Mouse (Mus musculus) bone marrow, adult 2 months (tissue): Measurements from ENCODE around the gene Pde4a. TPM values are rescaled to one million over a fixed set of nuclear protein-coding genes. Genes with fewer than 3 reads are reported as not detected.

Source experiments
- H3K27ac ChIP-seq: fragments of 200-500 bp; 2 replicates; pipeline ENCODE4 v1.5.1; 2012; ENCODE audit warnings: low read depth, mild to moderate bottlenecking, control low read depth, inconsistent platforms, low read length; ENCODE audit not compliant: control insufficient read depth, poor library complexity, insufficient read depth
- H3K4me1 ChIP-seq: fragments of 200-500 bp; 2 replicates; pipeline ENCODE4 v1.6.1; 2011; ENCODE audit warnings: low read length; ENCODE audit not compliant: control insufficient read depth, insufficient read depth
- H3K4me3 ChIP-seq: fragments of 200-500 bp; replicated peaks from 2 replicates; pipeline ENCODE3; 2011; ENCODE audit warnings: mild to moderate bottlenecking, low read depth, low read length, control low read depth; ENCODE audit not compliant: control insufficient read depth
- CTCF ChIP-seq: fragments of 200-500 bp; IDR thresholded peaks from 2 replicates; pipeline ENCODE4 v1.5.1; 2011; ENCODE audit warnings: low read length, control low read depth; ENCODE audit not compliant: control insufficient read depth, insufficient read depth
- POLR2A ChIP-seq: fragments of 200-500 bp; IDR thresholded peaks from 2 replicates; pipeline ENCODE4 v1.6.1; 2011; ENCODE audit warnings: low read depth, mild to moderate bottlenecking, control low read depth, low read length, borderline replicate concordance; ENCODE audit not compliant: control insufficient read depth
- WGBS: fragments of 180-500 bp; shearing (Covaris S2); methylation state at CpG from one replicate; pipeline ENCODE4 v1.1.7; 2018; 5-methylcytosine and 5-hydroxymethylcytosine counted together
- polyA plus RNA-seq: library from polyadenylated mRNA; stranded (reverse); fragments of >200 nt; gene quantifications from 2 replicates; pipeline ENCODE4 v1.2.4, GENCODE M21; 2011; ENCODE audit warnings: low replicate concordance; ENCODE audit not compliant: missing spikeins, insufficient read depth, insufficient read length

Pde4a gene
- polyA plus RNA-seq, 1 experiment: 7.9 TPM

- WGBS: 32% methylated on average over 6 of the region's 6 CpGs
- TF ChIP-seq CTCF: no peak
- no peak for TF ChIP-seq POLR2A
- Histone ChIP-seq H3K4me3 (no peak overlapping the region), H3K27ac (no peak overlapping the region), H3K4me1 (peaks cover 8% of the 10 kb centered on the region)
Observed at GRCm38 (mm10) chr9:21260491-21261040, 95.1 kb downstream of the Pde4a start.

- Histone ChIP-seq H3K4me1 (peaks cover 8% of the 10 kb centered on the region), H3K27ac (peak overlapping the region; percentile 13; the same call in 1 of the 2 replicates), H3K4me3 (no peak overlapping the region)
- WGBS: 15% methylated on average over 2 of the region's 2 CpGs
- no peak for TF ChIP-seq POLR2A
- TF ChIP-seq CTCF: no peak
Observed at GRCm38 (mm10) chr9:21261831-21262230, 96.3 kb downstream of the Pde4a start.

Other genes with a start within 250 kb of the Pde4a start
- 83.7 and 98.4 TPM in 2 replicates for gene Dnmt1, start 205.8 kb upstream of the Pde4a start, polyA plus RNA-seq
- 0.84 and 2.2 TPM in 2 replicates for gene S1pr2, start 188.9 kb upstream of the Pde4a start, polyA plus RNA-seq
- 13.8 and 27.4 TPM in 2 replicates for gene Mrpl4, start 163.0 kb upstream of the Pde4a start, polyA plus RNA-seq
- gene Icam1, start 149.7 kb upstream of the Pde4a start, polyA plus RNA-seq: 4.4 and 15.3 TPM in 2 replicates
- 31.6 and 34.0 TPM in 2 replicates for gene Icam4, start 136.3 kb upstream of the Pde4a start, polyA plus RNA-seq
- gene Icam5, start 133.6 kb upstream of the Pde4a start, polyA plus RNA-seq: 1.5 and 1.7 TPM in 2 replicates
- not detected in 2 replicates for gene Zglp1, start 98.6 kb upstream of the Pde4a start, polyA plus RNA-seq
- 1.7 TPM in 1 of 2 replicates, not detected in the other for gene Gm49373, start 92.6 kb upstream of the Pde4a start, polyA plus RNA-seq
- gene Fdx1l, start 92.1 kb upstream of the Pde4a start, polyA plus RNA-seq: 15.2 and 41.9 TPM in 2 replicates
- gene Gm38431, start 73.7 kb upstream of the Pde4a start, polyA plus RNA-seq: 2.5 and 4.9 TPM in 2 replicates
- gene Raver1, start 73.7 kb upstream of the Pde4a start, polyA plus RNA-seq: 9.6 and 20.5 TPM in 2 replicates
- 15.0 and 27.9 TPM in 2 replicates for gene Tyk2, start 34.5 kb upstream of the Pde4a start, polyA plus RNA-seq
- 29.6 and 51.1 TPM in 2 replicates for gene Cdc37, start 15.7 kb upstream of the Pde4a start, polyA plus RNA-seq
- gene Keap1, start 73.6 kb downstream of the Pde4a start, polyA plus RNA-seq: 24.7 and 35.1 TPM in 2 replicates
- 0.65 and 1.00 TPM in 2 replicates for gene S1pr5, start 82.7 kb downstream of the Pde4a start, polyA plus RNA-seq
- gene Atg4d, start 99.6 kb downstream of the Pde4a start, polyA plus RNA-seq: 42.9 and 74.7 TPM in 2 replicates
- 50.1 and 105 TPM in 2 replicates for gene Kri1, start 122.3 kb downstream of the Pde4a start, polyA plus RNA-seq
- gene Cdkn2d, start 125.7 kb downstream of the Pde4a start, polyA plus RNA-seq: 84.1 and 99.0 TPM in 2 replicates
- 1.8 TPM in 1 of 2 replicates, not detected in the other for gene Ap1m2, start 146.6 kb downstream of the Pde4a start, polyA plus RNA-seq
- gene Slc44a2, start 155.0 kb downstream of the Pde4a start, polyA plus RNA-seq: 57.3 and 106 TPM in 2 replicates
- gene Ilf3, start 202.2 kb downstream of the Pde4a start, polyA plus RNA-seq: 24.2 and 40.1 TPM in 2 replicates
- gene Qtrt1, start 246.1 kb downstream of the Pde4a start, polyA plus RNA-seq: 24.8 and 56.3 TPM in 2 replicates